Mouse (Mus musculus) embryonic facial prominence, embryonic 10.5 days (tissue): ENCODE data around the gene Cmc1. TPM values are rescaled to one million over a fixed set of nuclear protein-coding genes. Genes with fewer than 3 reads are reported as not detected.

Experiments
- DNase-seq: peaks from one replicate; pipeline ENCODE4 v3.0.0-alpha.2; 2017; ENCODE audit warnings: low spot score
- H3K27ac ChIP-seq: fragments of 300-500 bp; sonication (generic); replicated peaks from 2 replicates; pipeline ENCODE4 v1.5.1; 2016; ENCODE audit warnings: mild to moderate bottlenecking
- H3K27me3 ChIP-seq: fragments of 300-500 bp; sonication (generic); replicated peaks from 2 replicates; pipeline ENCODE4 v1.6.1; 2016; ENCODE audit warnings: low read depth, mild to moderate bottlenecking; ENCODE audit not compliant: poor library complexity, severe bottlenecking
- H3K36me3 ChIP-seq: fragments of 300-500 bp; sonication (generic); replicated peaks from 2 replicates; pipeline ENCODE4 v1.6.1; 2016; ENCODE audit warnings: mild to moderate bottlenecking, moderate library complexity
- H3K4me1 ChIP-seq: fragments of 300-500 bp; sonication (generic); 2 replicates; pipeline ENCODE4 v1.6.1; 2016
- H3K4me3 ChIP-seq: fragments of 300-500 bp; sonication (generic); 2 replicates; pipeline ENCODE4 v1.5.1; 2016; ENCODE audit warnings: mild to moderate bottlenecking, moderate library complexity
- H3K9me3 ChIP-seq: fragments of 300-500 bp; sonication (generic); 2 replicates; pipeline ENCODE4 v1.6.1; 2016; ENCODE audit warnings: mild to moderate bottlenecking
- WGBS: fragments of 180-500 bp; shearing (Covaris S2); methylation state at CpG from one replicate; pipeline ENCODE4 v1.1.7; 2016; 5-methylcytosine and 5-hydroxymethylcytosine counted together
- polyA plus RNA-seq: library from polyadenylated mRNA; unstranded; fragments of >200 nt; fragmentation: Nextera tagmentation; extraction: Ambion mirVana; gene quantifications from 2 replicates; pipeline ENCODE4 v1.2.1, GENCODE M21; 2016

Cmc1 gene
- polyA plus RNA-seq, result 30.9 and 31.7 TPM in 2 replicates

DNA sequence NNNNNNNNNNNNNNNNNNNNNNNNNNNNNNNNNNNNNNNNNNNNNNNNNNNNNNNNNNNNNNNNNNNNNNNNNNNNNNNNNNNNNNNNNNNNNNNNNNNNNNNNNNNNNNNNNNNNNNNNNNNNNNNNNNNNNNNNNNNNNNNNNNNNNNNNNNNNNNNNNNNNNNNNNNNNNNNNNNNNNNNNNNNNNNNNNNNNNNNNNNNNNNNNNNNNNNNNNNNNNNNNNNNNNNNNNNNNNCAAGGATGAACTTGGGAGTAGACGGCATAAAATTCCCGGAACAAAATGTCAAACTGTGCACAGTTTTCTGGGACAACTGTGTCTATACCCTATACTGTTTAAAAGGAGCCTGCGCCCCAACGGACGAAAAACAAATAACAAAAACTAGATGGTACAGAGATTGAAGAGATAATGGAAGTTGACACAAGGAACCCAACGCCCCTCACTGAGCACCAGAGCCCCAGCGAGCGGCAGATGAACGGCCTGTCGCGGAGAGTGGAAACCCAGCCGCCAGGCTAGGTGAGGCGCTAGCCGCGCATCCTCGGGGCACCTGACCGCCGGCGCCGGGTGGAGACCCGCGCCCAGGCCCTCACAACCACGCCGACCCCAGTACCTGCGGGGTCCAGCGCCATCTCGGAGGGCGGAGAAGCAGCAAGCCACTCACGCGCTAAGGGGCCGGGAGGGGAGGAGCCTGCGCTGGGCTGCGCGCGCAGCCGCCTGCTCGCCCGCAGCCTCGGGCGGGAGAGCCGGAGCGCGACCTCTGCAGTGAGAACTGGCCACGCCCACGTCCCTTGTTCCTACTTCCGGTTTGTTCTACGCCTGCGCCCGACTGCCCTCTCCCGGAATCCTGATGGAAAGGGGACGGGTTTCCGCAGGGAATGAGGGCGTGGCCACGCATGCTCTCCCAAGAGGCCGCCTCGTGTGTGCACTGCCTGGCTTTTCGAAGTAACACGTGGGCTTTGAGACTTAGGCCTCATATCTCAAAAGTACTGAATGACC is at the start of gene Cmc1:
TSS of gene Cmc1 (minus strand) at position 771 of the 996 bp plus-strand sequence.
- Histone ChIP-seq H3K4me3 (peak within 1 kb of the TSS; percentile 84), H3K36me3 (peaks cover 4% of the 10 kb centered on the region; the same call in 1 of the 2 replicates), H3K9me3 (no peaks in the 10 kb centered on the region), H3K27me3 (no peaks in the 10 kb centered on the region), H3K4me1 (peaks cover 6% of the 10 kb centered on the region), H3K27ac (peak within 1 kb of the TSS; percentile 95)
- 2% methylated on average over 58 of the region's 58 CpGs for WGBS
- DNase-seq, result peak; percentile 99

DNA sequence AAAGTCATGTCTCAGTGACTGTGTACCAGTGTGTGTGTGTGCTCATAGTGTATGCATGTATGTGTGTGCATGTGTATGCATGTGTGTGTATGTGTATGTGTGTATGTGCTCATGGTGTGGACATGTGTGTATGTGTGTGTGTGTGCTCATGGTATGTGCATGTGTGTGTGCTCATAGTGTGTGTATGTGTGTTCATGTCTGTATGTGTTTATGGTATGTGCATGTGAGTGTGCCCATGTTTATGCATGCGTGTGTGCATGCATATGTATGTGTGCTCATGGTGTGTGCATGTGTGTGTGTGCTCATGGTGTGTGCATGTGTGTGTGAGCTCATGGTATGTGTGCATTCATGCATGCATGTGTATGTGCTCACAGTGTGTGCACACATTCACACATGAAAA is 48.6 kb upstream of the Cmc1 start:
- no peak overlapping the region for H3K4me3 ChIP-seq
- no peaks in the 10 kb centered on the region for H3K9me3 ChIP-seq
- H3K36me3 ChIP-seq, result no peaks in the 10 kb centered on the region
- H3K27me3 ChIP-seq, result no peaks in the 10 kb centered on the region
- WGBS, result 87% methylated on average over 1 of the region's 1 CpGs
- H3K27ac ChIP-seq, result no peak overlapping the region
- no peak for DNase-seq
- no peaks in the 10 kb centered on the region for H3K4me1 ChIP-seq

GRCm38 (mm10) chr9:118196661-118197390 is 46.8 kb upstream of the Cmc1 start:
- no peaks in the 10 kb centered on the region for H3K9me3 ChIP-seq
- no peak overlapping the region for H3K4me3 ChIP-seq
- WGBS, result 90% methylated on average over 9 of the region's 9 CpGs
- H3K4me1 ChIP-seq, result no peaks in the 10 kb centered on the region
- no peak for DNase-seq
- H3K27ac ChIP-seq, result no peak overlapping the region
- H3K36me3 ChIP-seq, result no peaks in the 10 kb centered on the region
- H3K27me3 ChIP-seq, result no peaks in the 10 kb centered on the region

DNA sequence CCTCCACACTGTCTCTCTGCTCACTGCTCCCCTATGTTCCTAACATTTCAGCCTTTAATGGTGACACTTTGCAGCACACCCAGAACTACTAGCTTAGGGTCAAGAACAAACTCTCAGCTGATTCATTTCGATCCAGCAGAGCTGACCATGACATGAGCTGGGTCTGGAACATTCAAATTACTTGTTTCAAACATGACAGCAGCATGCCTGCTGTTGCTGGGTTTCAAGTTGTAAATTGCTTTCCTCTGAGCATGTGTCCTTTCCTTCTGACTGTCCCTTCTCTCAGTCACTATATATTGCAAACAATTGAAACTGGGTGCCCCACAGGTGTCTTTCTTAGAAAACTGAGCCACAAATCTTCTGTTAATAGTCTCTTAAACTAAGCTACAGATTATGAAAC is 43.3 kb upstream of the Cmc1 start:
- 91% methylated on average over 1 of the region's 1 CpGs for WGBS
- no peak overlapping the region for H3K4me3 ChIP-seq
- no peak for DNase-seq
- no peak overlapping the region for H3K27ac ChIP-seq
- H3K9me3 ChIP-seq, result no peaks in the 10 kb centered on the region
- no peaks in the 10 kb centered on the region for H3K36me3 ChIP-seq
- no peaks in the 10 kb centered on the region for H3K4me1 ChIP-seq
- H3K27me3 ChIP-seq, result no peaks in the 10 kb centered on the region

- no peaks in the 10 kb centered on the region for H3K36me3 ChIP-seq
- H3K9me3 ChIP-seq, result no peaks in the 10 kb centered on the region
- no peaks in the 10 kb centered on the region for H3K4me1 ChIP-seq
- H3K4me3 ChIP-seq, result no peak overlapping the region
- no peaks in the 10 kb centered on the region for H3K27me3 ChIP-seq
- 83% methylated on average over 10 of the region's 10 CpGs for WGBS
- no peak for DNase-seq
- H3K27ac ChIP-seq, result no peak overlapping the region
Measured at GRCm38 (mm10) chr9:118191276-118191675, 41.3 kb upstream of the Cmc1 start.

- Histone ChIP-seq H3K9me3 (no peaks in the 10 kb centered on the region), H3K4me1 (no peaks in the 10 kb centered on the region), H3K27ac (no peak overlapping the region), H3K4me3 (no peak overlapping the region), H3K27me3 (no peaks in the 10 kb centered on the region), H3K36me3 (no peaks in the 10 kb centered on the region)
- no peak for DNase-seq
- 87% methylated on average over 6 of the region's 6 CpGs for WGBS
Measured at GRCm38 (mm10) chr9:118188374-118188773, 38.4 kb upstream of the Cmc1 start.

GRCm38 (mm10) chr9:118187420-118187819 is 37.4 kb upstream of the Cmc1 start:
- H3K36me3 ChIP-seq, result no peaks in the 10 kb centered on the region
- no peak overlapping the region for H3K27ac ChIP-seq
- WGBS, result 81% methylated on average over 7 of the region's 7 CpGs
- no peak for DNase-seq
- no peak overlapping the region for H3K4me3 ChIP-seq
- no peaks in the 10 kb centered on the region for H3K27me3 ChIP-seq
- H3K4me1 ChIP-seq, result no peaks in the 10 kb centered on the region
- H3K9me3 ChIP-seq, result no peaks in the 10 kb centered on the region

DNA sequence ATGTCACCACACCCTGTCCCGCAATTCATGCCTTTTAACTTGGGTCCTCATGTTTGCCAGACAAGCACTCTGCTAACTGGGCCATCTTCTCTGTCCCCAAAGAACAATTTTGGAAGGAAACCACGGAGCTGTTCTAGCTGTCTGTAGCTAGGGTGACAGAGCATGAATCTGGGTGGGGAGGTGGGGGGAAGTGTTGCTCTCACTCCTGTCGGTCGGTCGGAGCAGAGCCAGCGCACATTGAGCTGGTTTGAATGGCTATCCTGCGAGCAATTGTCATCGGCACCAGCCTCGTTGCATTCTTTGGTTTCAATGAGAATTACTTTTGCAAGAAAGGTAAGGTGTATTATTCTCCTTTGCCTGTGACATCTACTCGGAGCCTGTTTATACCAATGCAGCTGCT is 36.8 kb upstream of the Cmc1 start:
- no peak overlapping the region for H3K27ac ChIP-seq
- no peaks in the 10 kb centered on the region for H3K4me1 ChIP-seq
- no peak for DNase-seq
- H3K36me3 ChIP-seq, result no peaks in the 10 kb centered on the region
- WGBS, result 82% methylated on average over 10 of the region's 10 CpGs
- no peaks in the 10 kb centered on the region for H3K9me3 ChIP-seq
- no peaks in the 10 kb centered on the region for H3K27me3 ChIP-seq
- H3K4me3 ChIP-seq, result no peak overlapping the region

GRCm38 (mm10) chr9:118179136-118180025 is 29.4 kb upstream of the Cmc1 start:
- Histone ChIP-seq H3K36me3 (no peaks in the 10 kb centered on the region), H3K27me3 (no peaks in the 10 kb centered on the region), H3K4me1 (no peaks in the 10 kb centered on the region), H3K9me3 (no peaks in the 10 kb centered on the region), H3K27ac (no peak overlapping the region), H3K4me3 (no peak overlapping the region)
- no peak for DNase-seq
- WGBS, result 91% methylated on average over 18 of the region's 18 CpGs

- Histone ChIP-seq H3K4me3 (no peak overlapping the region), H3K36me3 (no peaks in the 10 kb centered on the region), H3K4me1 (no peaks in the 10 kb centered on the region), H3K27me3 (no peaks in the 10 kb centered on the region), H3K9me3 (no peaks in the 10 kb centered on the region), H3K27ac (no peak overlapping the region)
- DNase-seq, result no peak
- WGBS, result 87% methylated on average over 3 of the region's 3 CpGs
Measured at GRCm38 (mm10) chr9:118176687-118177086, 26.7 kb upstream of the Cmc1 start.

DNA sequence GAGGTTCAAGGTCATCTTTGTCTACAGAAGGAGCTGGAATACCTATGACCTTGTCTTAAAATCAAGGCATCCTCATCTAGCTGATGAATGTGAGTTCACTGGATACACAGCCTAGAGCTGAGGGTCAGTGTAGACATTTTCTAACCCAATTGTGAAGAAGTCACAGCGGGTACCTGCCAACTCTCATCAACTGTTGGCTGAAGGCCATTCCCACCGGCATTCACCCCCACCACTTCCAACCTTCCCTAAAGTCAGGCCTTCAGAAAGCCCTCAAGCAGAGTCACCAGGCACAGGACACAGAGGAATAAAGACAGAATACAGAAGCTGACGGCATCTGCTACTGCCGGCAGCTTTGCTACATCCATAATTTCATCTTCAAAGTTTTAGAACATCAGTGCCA is 25.4 kb upstream of the Cmc1 start:
- 91% methylated on average over 4 of the region's 4 CpGs for WGBS
- Histone ChIP-seq H3K27me3 (no peaks in the 10 kb centered on the region), H3K27ac (no peak overlapping the region), H3K4me1 (no peaks in the 10 kb centered on the region), H3K9me3 (no peaks in the 10 kb centered on the region), H3K4me3 (no peak overlapping the region), H3K36me3 (no peaks in the 10 kb centered on the region)
- DNase-seq, result no peak

DNA sequence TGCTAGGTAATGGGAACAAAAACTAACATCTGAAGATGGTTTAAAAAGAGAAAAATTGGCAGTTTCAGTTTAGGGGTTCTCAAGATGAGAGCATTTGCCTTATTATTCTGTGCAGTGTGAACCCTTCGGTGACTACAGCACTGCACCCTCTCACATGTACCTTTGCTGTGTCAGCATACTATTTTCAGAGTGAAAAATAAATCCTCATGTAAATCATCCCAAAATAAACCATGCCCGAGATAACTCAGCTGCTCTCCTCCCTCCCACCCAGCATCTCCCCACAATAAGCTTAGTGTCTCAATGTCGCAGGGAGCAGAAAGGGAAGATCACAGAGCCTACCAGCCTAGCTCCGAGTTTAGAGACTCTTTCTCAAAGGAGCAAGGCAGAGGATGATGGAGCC is 23.1 kb upstream of the Cmc1 start:
- no peaks in the 10 kb centered on the region for H3K27me3 ChIP-seq
- no peak overlapping the region for H3K4me3 ChIP-seq
- H3K9me3 ChIP-seq, result no peaks in the 10 kb centered on the region
- no peak overlapping the region for H3K27ac ChIP-seq
- WGBS, result 86% methylated on average over 4 of the region's 4 CpGs
- no peaks in the 10 kb centered on the region for H3K36me3 ChIP-seq
- no peak for DNase-seq
- no peaks in the 10 kb centered on the region for H3K4me1 ChIP-seq
